Mouse (Mus musculus) liver, embryonic 16.5 days (tissue): Measurements from ENCODE around the gene Elmod1. TPM values are rescaled to one million over a fixed set of nuclear protein-coding genes. Genes with fewer than 3 reads are reported as not detected.

Experiments
- ATAC-seq: fragments of 200-750 bp; cut with Nextera tagmentation; 2 replicates; pipeline ENCODE4 v1.8.0; 2017; ENCODE audit warnings: low read depth, mild to moderate bottlenecking, moderate number of reproducible peaks, moderate library complexity
- H3K27ac ChIP-seq: fragments of 300-500 bp; sonication (generic); 2 replicates; pipeline ENCODE4 v1.5.1; 2014; ENCODE audit warnings: mild to moderate bottlenecking, low read length
- H3K27me3 ChIP-seq: fragments of 300-500 bp; sonication (generic); 2 replicates; pipeline ENCODE4 v1.6.1; 2014; ENCODE audit warnings: low read depth, low read length, mixed read lengths; ENCODE audit not compliant: control insufficient read depth, insufficient read depth
- H3K36me3 ChIP-seq: fragments of 300-500 bp; sonication (generic); 2 replicates; pipeline ENCODE4 v1.6.1; 2014; ENCODE audit warnings: mild to moderate bottlenecking; ENCODE audit not compliant: control insufficient read depth, insufficient read depth
- H3K4me1 ChIP-seq: fragments of 300-500 bp; sonication (generic); 2 replicates; pipeline ENCODE4 v1.6.1; 2014; ENCODE audit warnings: low read depth, low read length, mixed read lengths; ENCODE audit not compliant: control insufficient read depth
- H3K4me2 ChIP-seq: fragments of 300-500 bp; sonication (generic); 2 replicates; pipeline ENCODE4 v1.6.1; 2014; ENCODE audit warnings: low read depth, low read length, mixed read lengths
- H3K4me3 ChIP-seq: fragments of 300-500 bp; sonication (generic); 2 replicates; pipeline ENCODE4 v1.5.1; 2014; ENCODE audit warnings: low read depth, mild to moderate bottlenecking, low read length
- H3K9ac ChIP-seq: fragments of 300-500 bp; sonication (generic); 2 replicates; pipeline ENCODE4 v1.6.1; 2014; ENCODE audit warnings: low read depth, low read length
- H3K9me3 ChIP-seq: fragments of 300-500 bp; sonication (generic); replicated peaks from 2 replicates; pipeline ENCODE4 v1.6.1; 2016; ENCODE audit warnings: low read length; ENCODE audit not compliant: control insufficient read depth
- WGBS: fragments of 180-500 bp; shearing (Covaris S2); extraction: QIAGEN DNeasy Blood & Tissue Kit; methylation state at CpG from one replicate; pipeline ENCODE4 v1.1.7; 2014; ENCODE audit not compliant: insufficient replicate concordance; 5-methylcytosine and 5-hydroxymethylcytosine counted together
- polyA plus RNA-seq: library from polyadenylated mRNA; unstranded; fragments of >200 nt; fragmentation: Nextera tagmentation; extraction: Ambion mirVana; gene quantifications from 2 replicates; pipeline ENCODE4 v1.2.1, GENCODE M21; 2015

The Elmod1 gene
- polyA plus RNA-seq, 1 experiment from 2014 or later, result 0.12 TPM

- no peak overlapping the region for H3K4me3 ChIP-seq
- H3K4me2 ChIP-seq, result no peak overlapping the region
- no peaks in the 10 kb centered on the region for H3K36me3 ChIP-seq
- no peak for ATAC-seq
- no peaks in the 10 kb centered on the region for H3K9me3 ChIP-seq
- no peaks in the 10 kb centered on the region for H3K27me3 ChIP-seq
- 71% methylated on average over 7 of the region's 7 CpGs for WGBS
- no peaks in the 10 kb centered on the region for H3K4me1 ChIP-seq
- no peak overlapping the region for H3K27ac ChIP-seq
- H3K9ac ChIP-seq, result no peak overlapping the region
These were observed 79.3 kb downstream of the Elmod1 start for GRCm38 (mm10) chr9:53895827-53896226.

- Histone ChIP-seq H3K4me3 (no peak overlapping the region), H3K9ac (no peak overlapping the region), H3K36me3 (no peaks in the 10 kb centered on the region), H3K27me3 (no peaks in the 10 kb centered on the region), H3K27ac (no peak overlapping the region), H3K4me1 (no peaks in the 10 kb centered on the region), H3K9me3 (no peaks in the 10 kb centered on the region), H3K4me2 (no peak overlapping the region)
- 4% methylated on average over 1 of the region's 1 CpGs for WGBS
- ATAC-seq, result no peak
These were observed 85.0 kb downstream of the Elmod1 start for GRCm38 (mm10) chr9:53890075-53890474.

GRCm38 (mm10) chr9:53883588-53884280 lies 91.4 kb downstream of the Elmod1 start:
- Histone ChIP-seq H3K4me2 (no peak overlapping the region), H3K4me3 (no peak overlapping the region), H3K9me3 (no peaks in the 10 kb centered on the region), H3K9ac (no peak overlapping the region), H3K36me3 (no peaks in the 10 kb centered on the region), H3K27ac (no peak overlapping the region), H3K27me3 (no peaks in the 10 kb centered on the region), H3K4me1 (no peaks in the 10 kb centered on the region)
- ATAC-seq, result no peak
- 84% methylated on average over 23 of the region's 23 CpGs for WGBS

- no peaks in the 10 kb centered on the region for H3K9me3 ChIP-seq
- no peaks in the 10 kb centered on the region for H3K27me3 ChIP-seq
- H3K4me2 ChIP-seq, result no peak overlapping the region
- H3K4me1 ChIP-seq, result no peaks in the 10 kb centered on the region
- no peak overlapping the region for H3K27ac ChIP-seq
- H3K9ac ChIP-seq, result no peak overlapping the region
- no peaks in the 10 kb centered on the region for H3K36me3 ChIP-seq
- no peak overlapping the region for H3K4me3 ChIP-seq
- WGBS, result 44% methylated on average over 2 of the region's 2 CpGs
- no peak for ATAC-seq
These were observed 97.7 kb downstream of the Elmod1 start for GRCm38 (mm10) chr9:53877423-53877822.

- 71% methylated on average over 8 of the region's 8 CpGs for WGBS
- Histone ChIP-seq H3K4me2 (no peak overlapping the region), H3K27me3 (no peaks in the 10 kb centered on the region), H3K4me3 (no peak overlapping the region), H3K27ac (no peak overlapping the region), H3K4me1 (no peaks in the 10 kb centered on the region), H3K36me3 (no peaks in the 10 kb centered on the region), H3K9ac (no peak overlapping the region), H3K9me3 (no peaks in the 10 kb centered on the region)
- ATAC-seq, result no peak
These were observed 101.9 kb downstream of the Elmod1 start for GRCm38 (mm10) chr9:53873239-53873638.

Other genes starting within 250 kb of the Elmod1 start
- 0.30 and 0.32 TPM in 2 replicates for gene Slc35f2, start 203.8 kb downstream of the Elmod1 start, polyA plus RNA-seq
- gene Sln, start 125.1 kb downstream of the Elmod1 start, polyA plus RNA-seq, result 6.6 and 16.0 TPM in 2 replicates
- gene Tnfaip8l3, start 93.1 kb upstream of the Elmod1 start, polyA plus RNA-seq, result 0.13 and 0.15 TPM in 2 replicates